Mouse (Mus musculus): ENCODE results near the gene Ntf5. TPM values are rescaled to one million over a fixed set of nuclear protein-coding genes. Genes with fewer than 3 reads are reported as not detected.
A peak's percentile ranks its signal among the peaks of the same experiment; 100 is the strongest.

The Ntf5 gene
- polyA plus RNA-seq, 1 experiment from 2014 or later: not detected

- WGBS: 91% methylated on average over 22 of the region's 22 CpGs
- H3K36me3 ChIP-seq: peaks cover 47% of the 10 kb centered on the region
- no peak for ATAC-seq (ENCODE audit: low FRiP score)
Measured at GRCm38 (mm10) chr7:45443526-45444420, 30.3 kb downstream of the Ntf5 start.

GRCm38 (mm10) chr7:45446589-45446988 lies 33.1 kb downstream of the Ntf5 start:
- H3K36me3 ChIP-seq: peaks cover 47% of the 10 kb centered on the region

More at GRCm38 (mm10) chr7:45443526-45444420, 30.3 kb downstream of the Ntf5 start:
- Histone ChIP-seq H3K4me1 (0 out of 2 replicates have a peak, but pooled peaks cover 2% of the 10 kb centered on the region), H3K4me2 (no peak overlapping the region), H3K27me3 (replicated peaks) (no peaks in the 10 kb centered on the region), H3K9me3 (replicated peaks) (no peaks in the 10 kb centered on the region), H3K27ac (replicated peaks) (no peak overlapping the region), H3K4me3 (replicated peaks) (no peak overlapping the region), H3K9ac (replicated peaks) (no peak overlapping the region)

GRCm38 (mm10) chr7:45447325-45447990 lies 34.0 kb downstream of the Ntf5 start:
- Histone ChIP-seq H3K27me3 (replicated peaks) (no peaks in the 10 kb centered on the region), H3K4me1 (peaks cover 7% of the 10 kb centered on the region), H3K36me3 (peaks cover 51% of the 10 kb centered on the region), H3K9me3 (replicated peaks) (no peaks in the 10 kb centered on the region), H3K4me3 (replicated peaks) (no peak overlapping the region), H3K9ac (replicated peaks) (no peak overlapping the region), H3K27ac (replicated peaks) (no peak overlapping the region), H3K4me2 (no peak overlapping the region)
- ATAC-seq (ENCODE audit: low FRiP score): 0 out of 2 replicates have a peak, but pooled peaks have one; percentile 29
- 38% methylated on average over 11 of the region's 11 CpGs for WGBS

More at GRCm38 (mm10) chr7:45446589-45446988, 33.1 kb downstream of the Ntf5 start:
- Histone ChIP-seq H3K4me3 (replicated peaks) (no peak overlapping the region), H3K9me3 (replicated peaks) (no peaks in the 10 kb centered on the region), H3K4me1 (peaks cover 5% of the 10 kb centered on the region), H3K27ac (replicated peaks) (no peak overlapping the region), H3K9ac (replicated peaks) (no peak overlapping the region), H3K27me3 (replicated peaks) (no peaks in the 10 kb centered on the region), H3K4me2 (no peak overlapping the region)
- no peak for ATAC-seq (ENCODE audit: low FRiP score)

- WGBS: 95% methylated on average over 1 of the region's 1 CpGs
- Histone ChIP-seq H3K36me3 (peaks cover 43% of the 10 kb centered on the region), H3K27me3 (replicated peaks) (no peaks in the 10 kb centered on the region)
Measured at GRCm38 (mm10) chr7:45449974-45450373, 36.5 kb downstream of the Ntf5 start.

GRCm38 (mm10) chr7:45451344-45451982 lies 38.0 kb downstream of the Ntf5 start:
- no peaks in the 10 kb centered on the region for H3K9me3 ChIP-seq (replicated peaks)
- peaks cover 7% of the 10 kb centered on the region for H3K4me1 ChIP-seq
- 0 out of 2 replicates have a peak overlapping the region, but pooled peaks have one; percentile 1 for H3K4me3 ChIP-seq (replicated peaks)
- peak; percentile 74 for ATAC-seq (ENCODE audit: low FRiP score)
- H3K27ac ChIP-seq (replicated peaks): no peak overlapping the region; the same call in 1 of the 2 replicates
- no peak overlapping the region for H3K9ac ChIP-seq (replicated peaks)
- H3K4me2 ChIP-seq: peak overlapping the region; percentile 0; the same call in 1 of the 2 replicates
- WGBS: 55% methylated on average over 23 of the region's 23 CpGs
- no peaks in the 10 kb centered on the region for H3K27me3 ChIP-seq (replicated peaks)
- H3K36me3 ChIP-seq: peaks cover 50% of the 10 kb centered on the region

More at GRCm38 (mm10) chr7:45449974-45450373, 36.5 kb downstream of the Ntf5 start:
- no peak overlapping the region for H3K9ac ChIP-seq (replicated peaks)
- H3K9me3 ChIP-seq (replicated peaks): no peaks in the 10 kb centered on the region
- H3K4me1 ChIP-seq: peaks cover 7% of the 10 kb centered on the region
- H3K4me3 ChIP-seq (replicated peaks): no peak overlapping the region
- H3K27ac ChIP-seq (replicated peaks): no peak overlapping the region
- ATAC-seq (ENCODE audit: low FRiP score): no peak
- no peak overlapping the region for H3K4me2 ChIP-seq

- Histone ChIP-seq H3K9me3 (replicated peaks) (no peaks in the 10 kb centered on the region), H3K27me3 (replicated peaks) (no peaks in the 10 kb centered on the region), H3K27ac (replicated peaks) (no peak overlapping the region), H3K4me2 (no peak overlapping the region), H3K4me1 (peaks cover 24% of the 10 kb centered on the region), H3K36me3 (peaks cover 51% of the 10 kb centered on the region), H3K4me3 (replicated peaks) (no peak overlapping the region), H3K9ac (replicated peaks) (no peak overlapping the region)
- ATAC-seq (ENCODE audit: low FRiP score): no peak
- 85% methylated on average over 15 of the region's 15 CpGs for WGBS
Measured at GRCm38 (mm10) chr7:45454971-45455370, 41.5 kb downstream of the Ntf5 start.

- H3K9ac ChIP-seq (replicated peaks): no peak overlapping the region
Measured at GRCm38 (mm10) chr7:45455932-45456696, 42.6 kb downstream of the Ntf5 start.

GRCm38 (mm10) chr7:45456721-45457203 lies 43.3 kb downstream of the Ntf5 start:
- H3K9ac ChIP-seq (replicated peaks): peak overlapping the region; percentile 67
- H3K27me3 ChIP-seq (replicated peaks): no peaks in the 10 kb centered on the region
- H3K4me2 ChIP-seq: peak overlapping the region; percentile 82
- peak overlapping the region; percentile 57; the same call in 1 of the 2 replicates for H3K4me3 ChIP-seq (replicated peaks)
- no peak for ATAC-seq (ENCODE audit: low FRiP score)
- peaks cover 36% of the 10 kb centered on the region for H3K4me1 ChIP-seq
- H3K27ac ChIP-seq (replicated peaks): peak overlapping the region; percentile 91
- H3K9me3 ChIP-seq (replicated peaks): no peaks in the 10 kb centered on the region
- WGBS: 53% methylated on average over 9 of the region's 9 CpGs
- H3K36me3 ChIP-seq: peaks cover 51% of the 10 kb centered on the region

More at GRCm38 (mm10) chr7:45455932-45456696, 42.6 kb downstream of the Ntf5 start:
- H3K4me2 ChIP-seq: no peak overlapping the region
- H3K9me3 ChIP-seq (replicated peaks): no peaks in the 10 kb centered on the region
- H3K27ac ChIP-seq (replicated peaks): no peak overlapping the region
- WGBS: 80% methylated on average over 13 of the region's 13 CpGs
- ATAC-seq (ENCODE audit: low FRiP score): no peak
- H3K27me3 ChIP-seq (replicated peaks): no peaks in the 10 kb centered on the region
- H3K4me3 ChIP-seq (replicated peaks): no peak overlapping the region
- peaks cover 49% of the 10 kb centered on the region for H3K36me3 ChIP-seq
- peaks cover 35% of the 10 kb centered on the region for H3K4me1 ChIP-seq

GRCm38 (mm10) chr7:45457204-45458060 lies 43.9 kb downstream of the Ntf5 start:
- WGBS: 70% methylated on average over 9 of the region's 10 CpGs
- peak overlapping the region; percentile 82 for H3K4me2 ChIP-seq
- no peaks in the 10 kb centered on the region for H3K9me3 ChIP-seq (replicated peaks)
- peak overlapping the region; percentile 91 for H3K27ac ChIP-seq (replicated peaks)
- H3K4me3 ChIP-seq (replicated peaks): peak overlapping the region; percentile 57
- no peaks in the 10 kb centered on the region for H3K27me3 ChIP-seq (replicated peaks)
- H3K36me3 ChIP-seq: peaks cover 49% of the 10 kb centered on the region
- H3K4me1 ChIP-seq: peaks cover 39% of the 10 kb centered on the region
- peak overlapping the region; percentile 67 for H3K9ac ChIP-seq (replicated peaks)
- ATAC-seq (ENCODE audit: low FRiP score): no peak
